Mouse (Mus musculus): ENCODE results near the gene Tnni1.

Gene Tnni1

DNA sequence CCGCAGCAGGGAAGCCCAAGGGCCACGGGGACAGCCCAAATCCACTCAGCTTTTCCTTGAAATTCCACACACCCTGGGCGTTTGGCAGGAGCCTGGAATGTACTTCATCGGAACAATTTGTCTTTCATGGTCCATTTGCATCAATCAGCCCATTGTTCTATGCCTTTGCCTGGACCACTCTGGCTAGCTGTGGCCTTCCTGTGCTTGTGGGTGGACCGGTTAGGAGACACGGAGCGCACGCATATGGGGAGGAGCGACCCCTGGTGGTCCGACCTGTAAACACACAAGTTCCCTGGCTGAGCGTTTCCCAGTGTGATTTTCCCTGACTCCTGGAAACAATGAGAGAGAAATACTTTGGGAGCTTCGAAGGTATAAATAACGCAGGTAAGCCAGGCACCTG, 2.0 kb downstream of the Tnni1 start:
- peak; percentile 78 for DNase-seq (ENCODE audit: low read depth, low spot score)
- Histone ChIP-seq H3K36me3 (ENCODE audit: control insufficient read depth, insufficient read depth, low read length, poor library complexity, severe bottlenecking) (no peaks in the 10 kb centered on the region), H3K27me3 (ENCODE audit: control insufficient read depth, insufficient read depth, low read length, poor library complexity, severe bottlenecking) (no peaks in the 10 kb centered on the region)

DNA sequence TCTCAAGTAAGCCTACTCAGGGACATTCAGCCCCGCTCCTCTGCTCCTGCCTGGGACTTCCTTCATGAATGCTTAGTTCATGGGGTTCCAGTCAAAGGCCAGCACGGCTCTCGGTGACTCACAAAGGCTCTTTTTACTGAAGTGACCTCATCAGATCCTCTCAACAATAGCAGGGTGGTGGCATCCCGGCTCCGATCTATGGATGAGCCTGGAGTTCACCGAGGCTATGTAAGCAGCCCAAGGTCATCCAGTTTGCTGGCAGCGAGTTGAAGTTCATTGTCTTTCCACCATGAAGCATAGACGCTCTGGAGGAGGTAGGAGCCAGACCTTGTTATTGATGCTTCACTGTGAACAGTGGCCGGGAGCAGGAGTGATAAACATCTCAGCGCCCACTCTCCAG, 3.6 kb downstream of the Tnni1 start:
- DNase-seq (ENCODE audit: low read depth, low spot score), result no peak
- H3K27me3 ChIP-seq (ENCODE audit: control insufficient read depth, insufficient read depth, low read length, poor library complexity, severe bottlenecking), result no peaks in the 10 kb centered on the region
- no peaks in the 10 kb centered on the region for H3K36me3 ChIP-seq (ENCODE audit: control insufficient read depth, insufficient read depth, low read length, poor library complexity, severe bottlenecking)

DNA sequence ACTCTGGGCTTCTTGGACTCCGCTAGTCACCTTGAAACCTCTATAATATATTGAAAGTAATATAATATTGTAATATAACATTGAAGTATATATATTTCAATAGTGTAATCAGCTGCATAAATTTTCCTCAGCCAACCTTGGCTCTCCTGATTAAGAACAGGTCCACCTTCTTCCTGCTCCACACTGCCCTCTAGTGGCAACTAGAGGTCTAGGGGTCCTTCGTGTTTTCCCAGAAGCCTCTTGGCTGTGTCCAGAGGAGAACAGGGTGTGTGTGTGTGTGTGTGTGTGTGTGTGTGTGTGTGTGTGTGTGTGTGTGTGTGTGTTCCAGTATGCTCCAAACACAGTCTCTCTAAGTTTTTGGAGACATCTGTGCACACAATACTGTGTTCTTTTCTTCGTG, 8.6 kb downstream of the Tnni1 start:
- Histone ChIP-seq H3K36me3 (ENCODE audit: control insufficient read depth, insufficient read depth, low read length, poor library complexity, severe bottlenecking) (no peaks in the 10 kb centered on the region), H3K27me3 (ENCODE audit: control insufficient read depth, insufficient read depth, low read length, poor library complexity, severe bottlenecking) (no peaks in the 10 kb centered on the region)
- DNase-seq (ENCODE audit: low read depth, low spot score), result peak; percentile 87

DNA sequence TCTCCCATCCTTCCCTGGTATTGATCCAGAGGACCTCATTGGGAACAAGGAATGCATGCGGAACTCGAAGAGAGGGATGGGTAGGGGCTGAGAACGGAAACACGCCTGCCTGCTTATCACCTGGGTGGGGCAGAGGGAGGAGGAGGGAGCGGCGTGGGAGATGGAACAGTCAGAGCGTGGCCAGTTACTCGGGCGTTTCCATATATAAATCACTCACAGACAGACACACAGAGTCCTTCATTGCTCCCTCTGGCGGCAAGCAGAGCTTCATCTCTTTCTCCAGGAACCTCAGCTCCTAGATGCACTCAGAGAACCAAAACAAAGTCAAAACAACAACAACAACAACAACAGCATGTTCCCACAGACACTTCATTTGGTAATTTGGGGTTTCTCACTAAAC, 9.5 kb downstream of the Tnni1 start:
- DNase-seq (ENCODE audit: low read depth, low spot score), result peak; percentile 61
- H3K36me3 ChIP-seq (ENCODE audit: control insufficient read depth, insufficient read depth, low read length, poor library complexity, severe bottlenecking), result no peaks in the 10 kb centered on the region

DNA sequence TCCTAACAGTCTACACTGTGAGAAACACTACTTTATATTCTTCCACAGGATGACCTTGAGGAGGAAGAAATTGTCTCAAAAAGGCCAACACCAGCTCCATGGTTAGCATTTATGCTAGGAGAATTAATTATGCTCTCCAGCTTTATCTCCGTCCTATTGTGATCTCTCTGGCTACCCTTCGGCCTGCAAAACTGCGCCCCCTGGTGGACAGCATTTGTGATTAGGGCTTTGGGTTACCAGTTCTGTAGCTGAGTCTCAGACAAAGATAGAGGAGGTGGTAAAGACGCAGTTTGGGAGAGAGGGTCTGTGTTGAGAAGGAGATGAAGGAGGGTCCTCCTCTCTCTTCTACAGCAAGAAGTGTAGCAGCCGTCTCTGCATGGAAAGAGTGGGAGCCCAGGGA, 10.6 kb downstream of the Tnni1 start:
- peak; percentile 83 for DNase-seq (ENCODE audit: low read depth, low spot score)
- H3K36me3 ChIP-seq (ENCODE audit: control insufficient read depth, insufficient read depth, low read length, poor library complexity, severe bottlenecking), result no peaks in the 10 kb centered on the region
- H3K27me3 ChIP-seq (ENCODE audit: control insufficient read depth, insufficient read depth, low read length, poor library complexity, severe bottlenecking), result no peaks in the 10 kb centered on the region

More for the DNA sequence above, 9.5 kb downstream of the Tnni1 start:
- no peaks in the 10 kb centered on the region for H3K27me3 ChIP-seq (ENCODE audit: control insufficient read depth, insufficient read depth, low read length, poor library complexity, severe bottlenecking)

DNA sequence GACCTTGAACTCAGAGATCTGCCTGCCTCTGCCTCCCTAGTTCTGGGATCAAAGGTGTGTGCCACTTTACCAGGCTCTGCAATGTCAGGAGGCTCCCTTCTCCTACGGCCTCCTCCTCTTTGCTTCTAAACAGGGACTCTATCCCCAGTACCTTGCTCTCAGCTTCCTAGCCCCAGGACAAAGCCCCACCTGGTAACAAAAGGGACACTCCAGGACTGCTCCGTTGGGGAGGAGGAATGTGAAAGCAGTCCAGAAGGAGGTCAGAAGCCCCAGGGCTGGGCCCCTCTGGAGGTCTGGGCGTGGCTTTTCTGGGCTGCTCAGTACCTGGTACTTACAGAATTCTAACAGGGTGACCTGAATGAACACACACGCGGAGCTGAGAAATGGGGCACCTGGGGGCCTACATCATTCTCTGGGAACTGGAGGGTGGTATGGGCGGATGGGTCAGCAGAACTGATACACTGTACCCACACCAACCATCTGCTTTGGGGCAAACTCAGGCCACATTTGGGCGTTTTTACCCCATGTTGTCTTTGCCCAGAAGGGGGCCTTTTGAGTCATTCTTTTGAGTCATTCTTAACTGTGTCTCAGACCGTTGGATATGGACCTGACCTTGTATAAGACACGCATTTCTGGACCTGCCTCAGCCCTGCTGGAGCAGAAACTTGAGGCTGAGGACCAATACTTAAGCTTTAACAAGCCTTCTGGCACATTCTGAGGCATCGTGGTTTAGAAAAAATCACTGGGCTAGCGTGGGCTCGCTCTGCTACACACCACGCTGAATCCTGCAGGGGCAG, 13.1 kb downstream of the Tnni1 start:
- no peak for DNase-seq (ENCODE audit: low read depth, low spot score)
- Histone ChIP-seq H3K27me3 (ENCODE audit: control insufficient read depth, insufficient read depth, low read length, poor library complexity, severe bottlenecking) (no peaks in the 10 kb centered on the region), H3K36me3 (ENCODE audit: control insufficient read depth, insufficient read depth, low read length, poor library complexity, severe bottlenecking) (no peaks in the 10 kb centered on the region)

DNA sequence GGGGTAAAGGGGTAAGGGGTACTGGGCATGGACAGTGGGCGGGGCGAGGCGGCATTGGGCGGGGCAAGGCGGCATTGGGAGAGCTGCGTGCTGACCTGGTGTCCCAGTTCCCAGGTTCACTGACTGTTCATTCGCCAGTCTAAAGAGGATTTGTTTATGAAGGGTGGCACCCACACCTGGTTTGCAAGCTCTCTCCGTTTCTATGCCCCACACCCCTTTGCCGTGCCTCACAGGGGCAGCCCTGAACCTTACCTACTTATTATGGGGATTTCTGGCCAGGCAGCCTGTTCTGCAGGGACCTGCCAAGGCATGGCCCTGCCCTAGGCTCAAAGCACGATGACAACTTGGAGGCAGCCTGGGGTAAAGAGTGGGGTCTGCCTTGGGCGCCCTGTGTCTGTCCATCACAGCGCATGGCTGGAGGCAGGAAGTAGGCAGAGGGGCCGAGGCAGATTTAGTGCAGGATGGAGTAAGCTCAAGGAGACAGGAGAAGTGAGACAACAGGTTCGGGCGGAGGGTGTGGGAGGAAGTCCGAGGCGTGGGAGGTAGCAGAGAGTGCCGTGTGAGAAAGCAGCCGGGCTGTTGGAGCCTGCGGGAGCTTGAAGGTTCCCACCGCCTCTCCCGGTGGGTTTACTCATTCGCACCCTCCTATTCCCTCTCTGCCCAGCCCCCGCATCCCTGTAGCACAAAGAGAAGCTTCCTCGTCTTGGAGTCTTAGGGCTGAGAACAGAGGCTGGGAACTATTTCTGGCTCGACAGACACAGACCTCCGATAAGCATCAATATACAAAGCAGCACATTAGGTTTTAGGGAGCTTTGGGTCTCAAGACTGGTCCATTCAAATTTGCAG, 14.4 kb downstream of the Tnni1 start:
- no peaks in the 10 kb centered on the region for H3K36me3 ChIP-seq (ENCODE audit: control insufficient read depth, insufficient read depth, low read length, poor library complexity, severe bottlenecking)
- peak; percentile 46 for DNase-seq (ENCODE audit: low read depth, low spot score)

DNA sequence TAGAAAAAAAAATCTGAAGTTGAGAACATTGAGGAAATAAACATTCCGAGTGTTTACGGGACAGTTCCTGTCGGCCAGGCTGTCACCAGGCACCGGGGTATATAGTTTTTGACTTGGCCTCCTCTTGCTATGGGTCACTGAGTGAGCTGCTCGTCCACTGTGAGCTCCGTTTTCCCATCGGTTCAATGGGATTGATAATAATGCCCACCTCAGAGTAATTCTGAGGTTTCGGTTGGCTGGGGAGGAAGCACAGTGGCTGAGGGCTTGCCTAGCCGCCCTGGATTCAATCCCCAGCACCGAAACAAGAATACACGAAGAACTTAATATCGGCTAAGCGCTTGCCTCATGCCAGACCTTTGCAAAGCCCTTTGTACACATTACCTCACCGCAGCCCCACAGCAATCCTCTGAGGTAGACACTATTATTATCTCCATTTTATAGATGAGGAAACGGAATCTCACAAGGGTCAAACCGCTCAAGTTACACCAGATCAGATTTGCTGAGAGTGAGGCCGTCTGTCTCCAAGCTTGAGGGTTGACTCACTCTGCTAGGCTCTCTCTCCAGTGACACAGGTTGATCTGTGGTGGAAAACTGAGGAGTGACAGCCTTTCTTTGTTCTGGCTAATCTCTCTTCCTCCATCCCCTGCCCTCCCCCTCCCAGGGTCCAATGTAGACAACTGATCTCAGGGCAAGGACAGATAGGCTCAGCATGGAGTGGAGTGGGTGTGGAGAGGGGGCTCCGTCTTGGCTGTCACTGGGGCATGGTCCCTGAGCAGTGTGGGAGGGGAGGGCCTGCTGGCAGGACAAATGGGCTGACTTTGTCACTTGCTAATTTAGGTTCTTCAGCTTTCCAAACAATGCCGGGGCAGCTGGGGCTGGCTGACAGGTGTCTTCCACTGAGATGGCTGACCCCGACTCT, 15.2 kb downstream of the Tnni1 start:
- H3K36me3 ChIP-seq (ENCODE audit: control insufficient read depth, insufficient read depth, low read length, poor library complexity, severe bottlenecking), result no peaks in the 10 kb centered on the region

More for the DNA sequence above, 14.4 kb downstream of the Tnni1 start:
- H3K27me3 ChIP-seq (ENCODE audit: control insufficient read depth, insufficient read depth, low read length, poor library complexity, severe bottlenecking), result no peaks in the 10 kb centered on the region

DNA sequence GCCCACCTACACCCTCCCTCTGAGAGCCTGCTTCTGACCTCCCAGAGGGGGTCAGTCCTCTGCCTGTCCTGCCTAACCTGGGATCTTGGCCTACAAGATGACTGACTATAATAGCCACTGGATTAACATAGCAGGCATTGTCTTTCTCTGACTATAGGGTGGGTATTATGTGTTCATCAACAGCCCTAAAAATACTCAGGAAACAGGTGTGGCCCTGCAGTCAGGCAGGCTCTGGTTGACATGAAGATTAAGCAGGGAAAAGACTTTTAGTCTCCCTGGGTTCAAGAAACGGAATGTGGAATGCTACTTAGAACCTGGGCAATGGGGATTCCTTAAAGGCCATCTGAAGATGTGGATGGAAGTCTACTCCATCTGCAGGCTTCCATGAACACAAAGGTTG, 19.3 kb downstream of the Tnni1 start:
- no peak for DNase-seq (ENCODE audit: low read depth, low spot score)
- Histone ChIP-seq H3K27me3 (ENCODE audit: control insufficient read depth, insufficient read depth, low read length, poor library complexity, severe bottlenecking) (no peaks in the 10 kb centered on the region), H3K36me3 (ENCODE audit: control insufficient read depth, insufficient read depth, low read length, poor library complexity, severe bottlenecking) (no peaks in the 10 kb centered on the region)

More for the DNA sequence above, 15.2 kb downstream of the Tnni1 start:
- DNase-seq (ENCODE audit: low read depth, low spot score), result no peak
- H3K27me3 ChIP-seq (ENCODE audit: control insufficient read depth, insufficient read depth, low read length, poor library complexity, severe bottlenecking), result no peaks in the 10 kb centered on the region

DNA sequence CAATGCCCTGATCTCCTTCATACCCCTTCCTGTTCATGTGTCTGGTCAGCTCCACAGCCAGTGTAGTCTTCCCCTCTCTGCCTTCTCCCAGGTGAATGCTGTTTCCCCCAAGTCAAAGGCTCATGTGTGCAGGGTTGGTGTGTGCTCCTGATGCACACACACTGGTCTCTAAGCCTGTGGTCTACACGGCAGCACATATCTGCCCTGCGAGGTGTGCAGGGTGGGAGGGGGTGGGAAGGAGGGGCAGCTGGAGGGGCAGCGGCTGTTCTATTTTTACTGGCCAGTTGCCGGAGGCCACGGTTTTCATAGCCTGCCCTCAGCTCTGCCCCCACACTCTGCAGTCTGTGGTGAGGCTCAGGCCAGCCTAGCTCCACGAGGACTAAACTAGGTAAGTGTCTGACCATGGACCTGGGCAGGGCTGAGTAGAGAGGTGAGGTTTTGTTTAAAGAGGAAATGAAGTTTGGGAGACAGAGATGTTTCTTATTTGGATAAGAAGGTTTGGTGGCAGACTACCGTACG, 19.9 kb downstream of the Tnni1 start:
- Histone ChIP-seq H3K27me3 (ENCODE audit: control insufficient read depth, insufficient read depth, low read length, poor library complexity, severe bottlenecking) (no peaks in the 10 kb centered on the region), H3K36me3 (ENCODE audit: control insufficient read depth, insufficient read depth, low read length, poor library complexity, severe bottlenecking) (no peaks in the 10 kb centered on the region)
- DNase-seq (ENCODE audit: low read depth, low spot score), result no peak

DNA sequence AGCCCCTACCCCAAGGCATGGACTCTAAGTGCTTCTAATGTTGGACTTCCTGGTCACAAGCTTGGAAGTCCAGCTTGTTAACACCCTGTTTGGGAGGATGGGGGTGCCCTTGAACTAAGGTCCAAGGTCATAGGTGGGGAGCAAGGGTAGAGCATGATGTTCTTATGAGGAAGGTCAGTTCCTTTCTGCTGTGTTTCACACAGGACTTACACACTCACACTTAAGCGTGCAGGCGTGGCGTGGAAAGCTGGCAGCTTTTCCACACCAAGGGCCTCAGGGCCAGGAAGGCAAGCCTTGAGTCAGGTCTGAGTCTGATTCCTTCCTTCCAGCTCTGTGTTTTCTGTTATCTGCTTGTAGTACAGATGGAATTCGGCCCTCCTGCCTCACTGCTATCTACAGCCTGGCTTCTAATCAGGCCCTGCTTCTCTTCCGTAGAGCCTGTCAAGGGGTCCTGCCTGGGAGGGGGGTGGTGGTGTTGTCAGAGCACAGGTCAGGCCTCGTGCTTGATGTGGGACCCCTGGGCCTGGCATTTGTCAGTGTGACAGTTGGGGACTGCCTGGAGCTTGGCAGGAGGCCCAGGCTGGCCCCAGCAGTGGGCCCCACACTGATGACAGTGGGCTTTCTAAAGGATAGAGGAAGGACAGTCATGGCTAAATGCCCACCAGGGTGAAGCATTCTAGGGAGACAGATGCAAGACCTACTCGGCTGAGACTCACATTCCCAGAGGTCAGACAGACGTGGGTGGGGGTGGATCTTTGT, 21.1 kb downstream of the Tnni1 start:
- no peak for DNase-seq (ENCODE audit: low read depth, low spot score)
- H3K27me3 ChIP-seq (ENCODE audit: control insufficient read depth, insufficient read depth, low read length, poor library complexity, severe bottlenecking), result no peaks in the 10 kb centered on the region
- H3K36me3 ChIP-seq (ENCODE audit: control insufficient read depth, insufficient read depth, low read length, poor library complexity, severe bottlenecking), result no peaks in the 10 kb centered on the region

DNA sequence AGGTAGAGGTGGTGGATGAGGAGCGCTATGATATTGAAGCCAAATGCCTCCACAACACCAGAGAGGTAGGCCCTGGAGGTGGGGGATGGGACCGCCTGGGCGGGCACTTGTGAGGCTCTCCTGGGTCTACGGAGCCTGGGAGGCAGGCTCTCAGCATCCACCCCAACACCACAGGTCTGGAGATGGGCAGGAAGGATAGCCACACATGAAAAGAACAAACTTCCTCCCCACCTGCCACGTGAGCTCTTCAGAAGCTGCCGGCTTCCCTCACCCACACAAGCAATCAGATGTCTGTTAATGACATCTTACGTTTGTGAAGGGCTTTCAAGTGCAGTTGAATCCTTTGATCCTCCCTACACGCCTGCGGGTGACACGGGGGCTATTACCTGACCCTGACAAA, 28.3 kb downstream of the Tnni1 start:
- no peak for DNase-seq (ENCODE audit: low read depth, low spot score)
- no peaks in the 10 kb centered on the region for H3K36me3 ChIP-seq (ENCODE audit: control insufficient read depth, insufficient read depth, low read length, poor library complexity, severe bottlenecking)
- no peaks in the 10 kb centered on the region for H3K27me3 ChIP-seq (ENCODE audit: control insufficient read depth, insufficient read depth, low read length, poor library complexity, severe bottlenecking)

DNA sequence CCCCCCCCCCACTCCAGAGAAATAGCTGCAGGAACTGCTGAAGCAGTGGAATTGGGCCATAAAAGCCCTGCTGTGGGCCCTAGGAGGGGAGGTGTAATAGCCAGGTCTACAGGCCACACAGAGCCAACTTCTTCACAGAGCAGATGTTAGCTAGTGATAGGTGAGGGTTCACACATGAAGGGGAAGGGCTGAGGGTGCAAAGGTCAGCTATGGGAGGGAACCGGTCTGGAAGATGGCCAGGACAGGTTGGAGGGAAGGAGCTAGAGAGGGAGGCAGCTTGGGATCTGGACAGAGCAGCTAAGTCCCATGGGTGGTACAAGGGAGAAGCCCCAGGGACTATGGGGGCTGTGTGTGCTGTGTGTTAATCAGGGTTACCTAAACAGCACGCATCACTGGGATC, 30.9 kb downstream of the Tnni1 start:
- no peaks in the 10 kb centered on the region for H3K36me3 ChIP-seq (ENCODE audit: control insufficient read depth, insufficient read depth, low read length, poor library complexity, severe bottlenecking)
- H3K27me3 ChIP-seq (ENCODE audit: control insufficient read depth, insufficient read depth, low read length, poor library complexity, severe bottlenecking), result no peaks in the 10 kb centered on the region
- no peak for DNase-seq (ENCODE audit: low read depth, low spot score)
